Mouse (Mus musculus): ENCODE results near the gene Ddx47.

Gene Ddx47

DNA sequence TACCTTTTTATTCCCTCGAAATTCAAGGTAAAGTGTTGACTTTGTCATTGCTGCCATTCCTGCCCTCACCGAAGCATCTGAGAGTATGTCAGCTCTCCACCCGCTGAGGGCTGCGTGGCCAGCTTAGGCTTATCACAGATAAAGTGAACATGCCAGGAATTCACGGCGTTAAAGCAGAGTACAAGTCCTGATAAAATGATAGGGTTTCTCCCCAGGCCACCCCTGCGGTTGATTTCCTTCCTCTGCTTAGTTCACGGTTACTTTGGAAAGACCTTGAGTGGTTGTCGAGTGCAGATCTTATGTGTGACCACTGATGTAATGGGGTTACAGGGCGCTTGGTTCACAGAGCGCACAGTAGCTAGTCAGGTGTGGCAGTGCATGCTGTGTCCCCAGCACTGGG lies 5.8 kb downstream of the Ddx47 start:
- no peak for DNase-seq

GRCm38 (mm10) chr6:135019564-135019963 lies 8.2 kb downstream of the Ddx47 start:
- DNase-seq = no peak

DNA sequence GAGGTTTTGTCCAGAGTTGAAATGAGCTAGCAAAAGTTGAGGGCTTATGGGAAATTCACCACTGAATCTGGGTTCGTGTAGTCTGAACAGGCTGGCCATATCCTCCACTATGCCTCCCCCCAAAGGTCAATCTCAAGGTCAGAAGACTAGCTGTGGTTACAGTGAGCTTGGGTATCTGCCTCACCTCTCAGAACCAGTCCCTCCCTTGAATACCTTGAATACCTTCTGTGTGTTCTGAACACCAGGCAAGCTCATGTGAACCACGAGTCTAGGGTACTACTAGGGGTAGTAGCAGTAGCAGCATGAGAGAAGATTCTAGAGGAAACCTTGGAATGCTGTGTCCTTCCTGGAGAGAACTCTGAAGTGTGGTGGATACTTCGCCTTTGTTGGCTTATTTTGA lies 10.2 kb downstream of the Ddx47 start:
- DNase-seq = no peak

- no peak for DNase-seq
Measured at GRCm38 (mm10) chr6:135023379-135023778, 12.0 kb downstream of the Ddx47 start.

GRCm38 (mm10) chr6:135024781-135025420 lies 13.5 kb downstream of the Ddx47 start:
- DNase-seq = no peak

DNA sequence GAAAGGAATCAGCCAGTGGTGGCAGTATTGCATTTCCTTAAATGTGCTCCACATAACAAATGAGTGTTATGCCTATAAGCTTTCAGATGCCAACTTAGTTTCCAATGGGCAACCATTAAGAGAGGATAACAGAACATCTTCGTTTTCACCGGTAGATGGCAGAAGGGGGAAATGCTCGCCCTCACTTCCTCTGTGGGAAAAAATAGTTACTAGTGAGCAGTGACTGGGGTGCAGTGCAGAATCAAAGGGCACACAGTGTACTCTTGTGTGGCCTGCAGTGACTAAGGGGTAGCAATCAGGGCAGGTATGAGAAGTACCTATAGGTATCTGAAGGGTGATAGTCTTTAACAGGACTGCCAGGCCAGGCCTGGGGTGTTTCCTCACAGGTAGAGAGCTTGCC lies 14.8 kb downstream of the Ddx47 start:
- no peak for DNase-seq

DNA sequence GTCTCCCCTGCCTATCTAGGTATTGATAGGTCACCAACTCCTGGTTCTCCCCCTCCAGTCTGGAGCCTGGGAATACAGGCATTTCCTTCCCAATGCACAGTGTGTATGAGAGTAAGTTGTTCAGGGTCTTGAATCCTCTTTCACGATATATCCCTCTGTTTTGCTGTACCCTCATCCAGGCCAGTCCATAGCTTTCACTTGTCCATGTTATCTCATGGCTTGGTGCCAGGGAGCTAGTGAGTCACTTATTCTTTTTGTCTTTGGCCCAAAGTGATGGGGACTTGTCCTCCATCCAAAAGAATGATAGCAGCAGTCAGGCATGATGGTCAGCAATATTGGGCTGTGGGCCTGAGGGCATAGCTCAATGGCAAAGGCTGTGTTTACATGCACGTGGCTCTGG lies 15.3 kb downstream of the Ddx47 start:
- no peak for DNase-seq

DNA sequence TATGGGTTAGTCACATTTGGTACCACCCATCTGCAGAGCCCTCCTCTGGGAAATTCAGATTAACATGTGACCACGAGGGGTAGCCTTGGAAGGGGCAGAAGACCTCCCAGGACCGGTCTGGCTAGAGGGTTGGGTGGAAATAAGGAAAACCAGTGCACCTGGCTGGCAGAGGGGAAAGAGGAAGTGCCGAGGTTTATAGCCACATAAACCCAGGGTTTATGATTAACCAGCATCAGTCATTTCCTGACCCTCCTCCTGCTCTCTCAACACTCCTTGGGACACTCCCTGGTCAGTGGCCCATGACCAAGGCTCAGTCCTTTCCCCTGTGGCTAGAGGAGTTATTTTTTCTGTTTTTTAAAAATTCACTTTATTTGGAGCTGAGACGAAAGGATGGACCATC lies 17.8 kb downstream of the Ddx47 start:
- no peak for DNase-seq

DNA sequence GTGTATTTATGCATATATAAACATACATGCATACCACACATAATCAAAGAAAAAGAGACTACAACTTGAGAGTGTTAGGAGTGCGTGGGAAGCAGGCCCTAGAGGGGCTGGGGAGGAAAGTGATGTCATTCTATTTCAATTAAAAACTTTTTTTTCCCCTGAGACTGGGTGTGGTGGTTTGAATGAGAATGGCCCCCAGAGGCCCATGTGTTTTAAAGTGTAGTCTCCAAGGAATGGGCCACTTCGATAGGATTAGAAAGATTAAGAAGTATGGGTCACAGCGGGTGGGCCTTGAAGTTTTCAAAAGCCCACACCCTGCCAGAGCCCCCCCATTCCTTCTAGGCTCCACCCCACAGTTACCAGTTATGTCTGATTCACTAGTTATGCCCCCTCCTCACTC lies 27.3 kb downstream of the Ddx47 start:
- DNase-seq = no peak

DNA sequence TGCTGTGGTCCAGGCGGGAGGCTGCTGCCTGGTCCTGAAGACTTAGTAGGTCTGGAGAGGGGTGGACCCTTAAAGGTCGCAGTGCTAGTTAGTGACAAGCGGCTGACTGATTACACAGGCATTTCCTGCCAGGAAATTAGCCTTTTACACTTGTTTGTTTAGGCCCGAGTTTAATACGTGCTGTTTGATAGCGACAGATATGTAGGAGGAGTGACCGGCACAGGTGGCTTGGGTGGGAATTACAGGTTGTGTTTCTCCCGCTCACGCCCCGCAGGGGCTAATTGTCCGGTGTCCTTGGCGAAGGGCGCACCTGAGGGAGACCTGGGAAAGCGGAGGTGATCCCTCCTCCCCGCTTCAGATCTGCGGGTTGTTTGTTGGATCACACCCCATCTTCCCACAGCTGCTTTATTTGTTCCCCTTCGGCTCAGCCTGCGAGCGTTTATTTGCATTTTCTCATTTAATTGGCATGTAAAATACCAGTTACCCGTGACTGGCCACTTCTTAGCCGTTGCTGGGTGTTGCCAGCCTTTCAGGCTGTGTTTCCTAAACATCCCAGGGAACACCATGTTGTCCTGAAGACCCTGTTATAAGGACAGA lies 29.0 kb downstream of the Ddx47 start:
- no peak for DNase-seq

DNA sequence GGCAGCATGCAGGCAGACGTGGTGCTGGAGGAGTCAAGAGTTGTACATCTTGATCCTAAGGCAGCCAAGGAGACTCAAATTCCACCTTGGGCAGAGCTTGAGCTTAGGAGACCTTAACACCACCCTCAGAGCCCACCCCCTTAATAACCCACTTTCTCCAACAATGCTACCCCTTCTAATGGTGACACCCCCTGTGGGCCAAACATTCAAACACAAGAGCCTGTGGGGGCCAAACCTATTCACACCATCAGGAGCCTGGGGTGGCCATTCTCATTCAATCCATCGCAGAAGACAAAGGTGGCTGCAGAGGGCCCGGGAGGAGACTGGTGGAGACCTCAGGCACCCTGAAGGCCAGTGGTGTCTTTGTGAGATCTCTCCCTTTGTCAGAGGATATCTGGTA lies 30.5 kb downstream of the Ddx47 start:
- DNase-seq = no peak

DNA sequence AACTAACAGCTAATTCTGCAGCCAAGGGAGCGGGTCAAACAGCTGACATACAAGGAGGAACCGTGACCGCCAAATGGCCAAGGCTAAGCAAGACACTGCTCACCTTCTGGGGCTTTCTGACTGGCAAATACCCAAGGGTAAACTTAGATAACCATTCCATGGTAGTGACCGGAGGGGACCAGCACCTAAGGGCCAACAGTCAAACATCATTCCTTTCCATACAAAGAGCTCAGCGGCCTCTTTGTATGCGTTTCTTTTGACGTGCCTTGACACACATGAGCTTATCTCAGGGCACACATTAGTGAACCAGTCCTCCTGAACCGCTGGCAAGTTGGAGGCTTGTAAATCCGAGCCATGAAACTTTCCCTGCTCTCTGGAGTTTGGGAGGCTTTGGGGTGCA lies 35.9 kb downstream of the Ddx47 start:
- no peak for DNase-seq

DNA sequence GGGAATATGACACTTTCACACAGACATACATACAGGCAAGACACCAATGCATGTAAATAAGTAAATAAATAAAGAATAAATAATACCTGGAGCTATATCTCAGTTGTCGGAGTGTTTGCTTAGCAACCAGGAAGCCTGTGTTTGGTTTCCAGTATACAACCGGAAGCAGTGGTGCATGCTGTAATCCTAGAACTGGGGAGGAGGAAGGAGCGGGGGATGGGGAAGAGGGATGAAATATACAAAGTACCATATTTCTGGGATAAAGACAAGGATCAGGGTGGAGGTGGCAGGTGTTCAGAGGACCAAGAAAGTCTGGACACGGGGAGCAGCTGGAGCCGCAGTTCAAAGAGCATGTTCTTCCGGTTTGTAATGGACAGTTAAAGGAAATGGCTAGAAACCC lies 37.1 kb downstream of the Ddx47 start:
- DNase-seq = no peak

GRCm38 (mm10) chr6:135048956-135049355 lies 37.5 kb downstream of the Ddx47 start:
- no peak for DNase-seq

DNA sequence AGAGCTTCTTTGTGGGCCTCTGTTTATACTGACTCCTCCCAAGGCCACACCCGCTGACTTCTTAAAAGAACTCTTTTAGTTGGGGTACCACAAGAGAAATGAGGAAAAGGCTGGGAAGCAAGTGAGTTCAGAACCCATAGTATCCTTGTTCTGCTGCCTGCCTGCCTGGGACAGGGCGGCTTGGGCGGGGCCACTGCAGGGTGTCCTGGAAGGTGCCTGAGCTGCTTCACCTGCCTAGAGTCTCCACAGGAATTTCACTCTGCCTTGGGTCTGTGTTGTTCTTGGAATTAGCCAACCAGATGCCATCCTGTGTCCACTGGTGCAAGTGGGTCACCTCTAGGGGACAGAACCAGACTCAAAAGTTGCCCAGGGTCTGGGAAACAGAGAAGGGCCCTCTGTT lies 42.4 kb downstream of the Ddx47 start:
- DNase-seq = no peak

- no peak for DNase-seq
Measured at GRCm38 (mm10) chr6:135055882-135056281, 44.5 kb downstream of the Ddx47 start.

GRCm38 (mm10) chr6:135060728-135061127 lies 49.3 kb downstream of the Ddx47 start:
- no peak for DNase-seq

DNA sequence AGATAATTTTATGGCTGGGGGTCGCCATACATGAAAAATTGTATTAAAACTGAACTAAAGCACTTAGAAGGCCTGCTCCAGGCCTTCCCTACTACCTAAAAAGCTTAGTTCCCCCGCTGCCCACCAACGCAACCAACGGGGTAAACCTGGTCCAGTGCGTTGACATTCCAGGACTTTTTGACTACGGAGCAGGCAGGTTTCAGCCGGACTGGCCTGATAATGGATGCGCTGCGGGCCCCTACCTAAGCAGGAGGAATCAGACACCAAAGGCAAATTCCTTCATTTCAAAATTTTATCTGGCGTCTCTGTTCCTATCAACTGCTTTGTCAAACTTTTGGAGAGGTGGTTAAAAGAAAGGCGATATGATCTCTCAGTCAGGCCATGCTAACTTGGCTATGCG lies 53.2 kb downstream of the Ddx47 start:
- DNase-seq = no peak

- DNase-seq = peak; percentile 77
Measured at GRCm38 (mm10) chr6:135065236-135065957, 54.0 kb downstream of the Ddx47 start, which contains the start of gene Gprc5a. Gene Gprc5a (plus strand): TSS chr6:135065651.

DNA sequence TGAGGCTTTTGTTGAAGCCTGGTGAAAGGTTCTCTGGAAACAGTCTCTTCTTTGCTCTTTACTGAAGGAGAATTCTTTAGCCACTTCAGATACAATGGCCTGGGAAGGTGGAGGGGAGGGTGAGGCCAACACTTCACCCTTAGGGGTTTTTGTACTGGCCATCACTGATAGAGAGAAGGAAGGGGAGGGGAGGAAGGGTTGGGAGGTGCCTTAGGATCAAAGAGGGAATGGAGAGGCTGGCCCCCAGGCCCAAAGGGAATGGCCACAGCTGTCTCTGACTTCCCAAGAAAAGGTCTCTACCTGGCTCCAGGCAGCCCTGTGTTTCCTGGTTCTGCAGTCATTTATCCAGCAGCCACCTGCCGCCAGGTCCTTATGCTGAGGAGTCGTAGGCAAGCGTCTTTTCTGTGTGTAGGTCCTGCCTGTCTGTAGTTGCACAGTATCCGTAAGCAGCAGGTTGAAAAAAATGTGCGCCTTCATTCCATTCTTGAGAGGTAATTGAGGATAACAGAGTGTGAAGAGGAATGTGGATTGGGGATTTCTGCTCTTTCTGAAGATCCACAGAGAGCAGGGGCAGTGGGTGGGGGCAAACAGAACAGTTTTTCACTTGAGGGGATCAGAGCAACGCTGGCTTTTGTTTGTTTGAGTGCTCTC lies 55.5 kb downstream of the Ddx47 start:
- DNase-seq = no peak

- no peak for DNase-seq
Measured at GRCm38 (mm10) chr6:135068221-135068620, 56.8 kb downstream of the Ddx47 start.

- DNase-seq = no peak
Measured at GRCm38 (mm10) chr6:135069856-135070255, 58.4 kb downstream of the Ddx47 start.

GRCm38 (mm10) chr6:135070347-135070746 lies 58.9 kb downstream of the Ddx47 start:
- no peak for DNase-seq

Measured in liver (tissue).